Mouse (Mus musculus) mouse embryonic stem cell (cell line): Measurements from ENCODE around the gene Gnat3.

Experiments used
- in situ Hi-C, 2 experiments: fragments of 300-500 bp; cut with MboI; formaldehyde crosslinking; loops; 1 replicate in 1 of 2; 3 replicates in 1 of 2; pipeline ENCODE4 v1.14.3; 2019 to 2020; ENCODE audit warnings: low sequenced_read_pairs in 2 of 2, low pct_unique_long_range_greater_than_20kb in 1 of 2, mixed read lengths in 1 of 2; ENCODE audit not compliant: unreplicated experiment in 1 of 2

Gene Gnat3

DNA sequence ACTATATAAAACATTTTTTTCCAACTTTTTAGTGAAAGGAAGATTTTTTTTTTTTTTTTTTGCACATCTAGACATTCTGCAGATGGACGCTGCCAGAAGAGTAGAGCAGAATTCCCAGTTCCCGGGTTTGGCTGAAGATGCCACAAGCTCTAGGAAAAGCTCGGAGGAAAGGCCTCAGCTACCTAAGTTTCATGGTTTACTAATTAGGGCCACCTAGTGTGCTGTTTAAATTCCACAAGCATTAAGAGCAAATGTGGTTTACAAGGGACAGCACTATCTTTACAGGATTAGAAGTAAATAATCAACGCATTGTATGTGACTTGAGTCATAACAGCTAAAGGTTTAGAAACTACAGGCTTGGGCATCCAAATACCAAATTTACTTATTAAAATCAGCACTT is 39.3 kb downstream of the Gnat3 start:
- in situ Hi-C loops = loop anchor here in 1 of 2 experiments (25.0 kb wide), 1 partner anchor 164 kb away; no protein-coding TSS in a partner anchor

GRCm38 (mm10) chr5:18003675-18004074 is 41.3 kb downstream of the Gnat3 start:
- in situ Hi-C loops = loop anchor here in 1 of 2 experiments (25.0 kb wide), 1 partner anchor 166 kb away; no protein-coding TSS in a partner anchor

GRCm38 (mm10) chr5:18004824-18005611 is 42.7 kb downstream of the Gnat3 start:
- in situ Hi-C loops = loop anchor here in 1 of 2 experiments (25.0 kb wide), 1 partner anchor 168 kb away; no protein-coding TSS in a partner anchor

- in situ Hi-C loops = loop anchor here in 1 of 2 experiments (25.0 kb wide), 1 partner anchor 169 kb away; no protein-coding TSS in a partner anchor
Observed at GRCm38 (mm10) chr5:18006157-18006556, 43.8 kb downstream of the Gnat3 start.

DNA sequence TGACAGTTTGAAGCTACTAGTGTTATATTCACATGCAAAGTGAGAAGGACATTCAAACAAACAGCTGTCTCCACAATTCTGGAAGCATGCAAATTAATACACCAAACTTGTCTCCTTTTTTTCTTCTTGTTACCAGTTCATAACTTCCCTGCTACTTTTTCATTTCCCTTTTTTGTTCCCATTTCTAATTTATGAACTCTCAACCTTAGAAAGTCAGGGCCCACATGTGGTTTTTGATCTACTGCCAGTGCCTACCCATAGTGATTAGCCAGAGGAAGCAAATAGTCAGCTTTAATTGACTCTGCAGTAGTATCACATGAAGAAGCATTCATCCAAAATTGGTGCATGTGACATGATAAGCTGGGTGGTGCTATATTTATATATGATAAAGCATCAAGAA is 44.7 kb downstream of the Gnat3 start:
- in situ Hi-C loops = loop anchor here in 1 of 2 experiments (25.0 kb wide), 1 partner anchor 170 kb away; no protein-coding TSS in a partner anchor

GRCm38 (mm10) chr5:18010301-18010700 is 48.0 kb downstream of the Gnat3 start:
- in situ Hi-C loops = loop anchor here in 1 of 2 experiments (25.0 kb wide), 1 partner anchor 173 kb away; no protein-coding TSS in a partner anchor

- in situ Hi-C loops = loop anchor here in 1 of 2 experiments (25.0 kb wide), 1 partner anchor 176 kb away; no protein-coding TSS in a partner anchor
Observed at GRCm38 (mm10) chr5:18013196-18013595, 50.8 kb downstream of the Gnat3 start.

DNA sequence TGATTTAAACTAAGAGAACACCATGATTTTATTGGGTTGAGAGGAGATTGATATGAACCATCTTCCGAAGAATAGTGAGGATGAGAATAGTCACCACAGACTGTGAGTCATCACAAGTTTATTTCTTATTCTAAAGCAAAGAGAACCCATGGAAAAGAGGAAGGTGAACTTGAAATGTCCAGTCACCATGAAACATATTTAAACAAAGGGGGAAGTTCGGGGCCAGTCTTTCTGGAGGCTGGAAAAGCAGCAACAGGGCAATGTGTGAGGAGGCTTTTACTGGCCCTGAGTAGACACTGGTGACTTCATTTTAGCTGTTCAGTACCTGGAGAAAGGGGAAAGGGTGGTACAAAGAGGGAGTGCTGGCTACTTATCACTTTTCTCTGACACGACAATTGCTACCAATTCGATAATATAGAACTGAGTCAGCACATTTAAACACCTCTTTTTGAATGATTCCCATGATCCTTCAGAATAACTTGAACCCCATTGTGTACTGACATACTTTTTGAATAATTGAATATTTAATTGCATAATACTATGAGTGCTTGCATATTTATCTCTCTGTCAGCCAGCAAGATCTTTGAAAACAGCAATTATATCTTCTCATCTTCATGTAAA is 52.0 kb downstream of the Gnat3 start:
- in situ Hi-C loops = loop anchor here in 1 of 2 experiments (25.0 kb wide), 1 partner anchor 177 kb away; no protein-coding TSS in a partner anchor

DNA sequence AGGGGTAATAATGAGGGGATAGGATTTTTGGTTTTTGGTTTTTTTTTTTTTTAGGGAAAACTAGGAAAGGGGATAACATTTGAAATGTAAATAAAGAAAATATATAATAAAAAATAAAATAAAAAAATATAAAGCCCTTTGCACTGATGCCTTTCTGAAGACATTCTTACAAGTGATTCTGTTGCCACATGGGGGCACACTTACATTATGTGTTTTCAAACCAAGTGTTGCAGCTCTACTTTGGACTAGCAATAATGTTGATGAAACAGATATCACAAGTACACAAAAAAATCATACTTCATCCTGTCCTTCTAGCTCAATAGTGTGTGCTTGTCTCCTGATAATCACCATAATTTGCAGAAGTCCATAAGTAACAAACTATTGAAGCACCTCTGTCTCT is 61.0 kb downstream of the Gnat3 start:
- in situ Hi-C loops = loop anchor here in 1 of 2 experiments (25.0 kb wide), 1 partner anchor 186 kb away; no protein-coding TSS in a partner anchor

GRCm38 (mm10) chr5:18027531-18027930 is 65.2 kb downstream of the Gnat3 start:
- in situ Hi-C loops = no loop called here

GRCm38 (mm10) chr5:18035848-18036638 is 73.7 kb downstream of the Gnat3 start:
- in situ Hi-C loops = no loop called here

- in situ Hi-C loops = no loop called here
Observed at GRCm38 (mm10) chr5:18043022-18043421, 80.7 kb downstream of the Gnat3 start.

- in situ Hi-C loops = no loop called here
Observed at GRCm38 (mm10) chr5:18048841-18049240, 86.5 kb downstream of the Gnat3 start.

DNA sequence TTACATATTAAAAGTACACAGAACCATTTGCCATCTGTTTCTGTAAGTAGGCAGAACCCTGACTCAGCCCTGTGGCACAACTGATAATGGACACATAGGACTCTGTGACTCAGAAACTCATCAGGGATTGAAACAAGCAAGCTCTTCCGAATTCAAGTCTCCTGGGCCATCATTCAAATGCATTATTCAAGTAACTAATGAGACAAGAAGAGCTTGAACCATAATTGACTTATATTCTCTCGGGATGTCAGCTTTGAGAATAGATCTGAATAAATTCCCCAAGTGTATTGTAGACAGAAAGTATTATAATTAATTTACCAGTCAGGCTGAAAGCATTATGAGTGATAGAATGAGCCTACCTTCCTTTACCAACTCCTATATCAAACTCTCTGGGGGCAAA is 93.0 kb downstream of the Gnat3 start:
- in situ Hi-C loops = no loop called here
